Mouse (Mus musculus) small intestine, adult 2 months (tissue): ENCODE measurements around the gene Hrasls.

Experiments used
- CTCF ChIP-seq: fragments of 200-500 bp; IDR thresholded peaks from 2 replicates; pipeline ENCODE4 v1.5.1; 2012; ENCODE audit warnings: low read depth, mild to moderate bottlenecking, control low read depth, inconsistent platforms, low read length, moderate library complexity, mixed read lengths; ENCODE audit not compliant: insufficient replicate concordance, insufficient read length; ENCODE audit errors: extremely low read depth
- POLR2A ChIP-seq: fragments of 200-500 bp; IDR thresholded peaks from 2 replicates; pipeline ENCODE4 v1.6.1; 2012; ENCODE audit warnings: low read depth, mild to moderate bottlenecking, control low read depth, inconsistent platforms, low read length, moderate library complexity

DNA sequence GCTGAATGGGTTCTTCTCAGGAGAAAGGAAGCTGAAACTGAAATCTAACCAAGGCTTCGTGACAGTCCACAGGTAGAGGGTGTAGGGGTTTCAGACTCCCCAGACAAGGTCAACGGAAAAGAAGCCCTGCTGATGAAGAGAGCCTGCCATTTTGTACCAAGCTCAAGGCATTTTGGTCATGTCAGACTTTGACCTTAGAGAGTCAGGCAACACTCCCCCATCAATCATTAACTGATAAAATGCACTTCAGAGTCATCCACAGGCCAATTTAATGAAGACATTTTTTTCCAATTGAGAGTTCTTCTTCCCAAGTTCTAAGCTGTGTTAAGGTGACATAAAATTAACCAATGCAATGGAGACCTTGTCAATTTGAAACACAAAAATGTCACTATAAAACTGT lies 8.3 kb upstream of the Hrasls start:
- TF ChIP-seq CTCF (no peak), POLR2A (no peak)
